Mouse (Mus musculus) spleen, embryonic (tissue): Measurements from ENCODE around the gene Rnf183.
"Not testable (repeated sequence)": the region's sequence is repeated elsewhere in the genome, so short reads cannot be mapped to it uniquely, and the experiment has no call there.

ENCODE experiments used
- CTCF ChIA-PET: fragments of 350-600 bp; sonication (Branson Sonifier 250); formaldehyde crosslinking; loops from one replicate; lab custom pipeline; 2022; lab: Charles Lee

Gene Rnf183

DNA sequence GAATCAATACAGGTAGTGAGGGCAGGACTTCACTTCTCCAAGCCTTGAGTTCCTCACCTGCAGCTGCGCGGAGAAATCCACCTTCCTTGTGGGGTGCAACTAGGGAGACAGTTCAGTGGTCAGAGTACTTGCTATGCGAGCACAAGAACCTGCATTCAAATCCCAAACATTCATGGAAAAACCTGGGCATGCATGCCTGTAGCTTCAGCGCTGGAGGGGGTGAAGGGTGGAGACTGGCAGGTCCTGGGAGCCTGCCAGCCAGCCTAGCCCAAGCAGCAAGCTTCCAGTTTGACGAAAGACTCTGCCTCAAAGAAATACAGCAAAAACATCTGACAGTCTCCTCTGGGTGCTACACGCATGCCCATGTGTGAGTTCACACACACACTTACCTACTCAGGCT is at the start of gene Rnf183:
Gene Rnf183, minus strand, starts transcription at position 172 of the 400 bp plus-strand sequence.
- CTCF ChIA-PET: no interaction called here

DNA sequence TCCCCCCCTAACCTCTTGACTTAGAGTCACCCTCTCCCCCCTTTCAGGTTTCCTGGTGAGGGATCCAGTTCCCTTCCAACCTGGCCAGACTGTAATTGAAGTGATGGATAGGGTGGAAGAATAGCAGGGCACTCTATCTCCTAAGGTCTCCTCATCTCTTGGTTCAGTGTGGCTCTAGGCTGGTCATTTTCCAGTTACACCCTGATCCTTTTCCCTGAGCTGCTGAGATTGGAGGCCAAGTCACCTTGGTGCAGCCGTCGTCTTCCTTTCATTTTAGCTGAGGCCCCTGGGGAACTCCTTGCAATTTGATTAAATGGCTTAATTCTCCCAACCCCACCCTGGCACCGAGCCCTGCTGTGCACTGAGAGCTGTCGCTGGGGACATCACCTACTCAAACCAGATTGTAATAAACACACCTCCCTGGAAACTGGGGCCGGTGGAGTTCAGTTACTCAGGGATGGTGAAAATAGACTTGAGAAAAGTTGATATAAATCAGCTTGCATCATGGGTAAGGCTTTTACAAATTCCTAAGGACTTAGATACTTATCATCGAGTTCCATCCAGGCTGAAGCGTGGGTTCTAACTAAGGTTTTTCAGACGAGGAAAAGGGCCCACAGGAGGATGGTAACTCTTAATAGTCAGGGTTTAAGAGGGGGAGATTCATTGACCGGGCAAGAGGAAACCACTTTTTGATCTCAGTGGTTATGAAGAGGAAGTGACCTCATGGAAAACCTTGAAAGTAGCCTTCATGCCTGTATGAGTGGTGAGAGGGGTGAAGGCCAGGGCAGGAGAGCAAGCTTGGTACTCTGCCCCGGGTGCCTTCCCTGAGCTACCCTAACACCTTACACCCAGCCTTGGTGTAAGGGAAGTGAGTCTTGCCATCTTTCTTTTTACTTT is 45.9 kb upstream of the Rnf183 start:
- CTCF ChIA-PET: no interaction called here

DNA sequence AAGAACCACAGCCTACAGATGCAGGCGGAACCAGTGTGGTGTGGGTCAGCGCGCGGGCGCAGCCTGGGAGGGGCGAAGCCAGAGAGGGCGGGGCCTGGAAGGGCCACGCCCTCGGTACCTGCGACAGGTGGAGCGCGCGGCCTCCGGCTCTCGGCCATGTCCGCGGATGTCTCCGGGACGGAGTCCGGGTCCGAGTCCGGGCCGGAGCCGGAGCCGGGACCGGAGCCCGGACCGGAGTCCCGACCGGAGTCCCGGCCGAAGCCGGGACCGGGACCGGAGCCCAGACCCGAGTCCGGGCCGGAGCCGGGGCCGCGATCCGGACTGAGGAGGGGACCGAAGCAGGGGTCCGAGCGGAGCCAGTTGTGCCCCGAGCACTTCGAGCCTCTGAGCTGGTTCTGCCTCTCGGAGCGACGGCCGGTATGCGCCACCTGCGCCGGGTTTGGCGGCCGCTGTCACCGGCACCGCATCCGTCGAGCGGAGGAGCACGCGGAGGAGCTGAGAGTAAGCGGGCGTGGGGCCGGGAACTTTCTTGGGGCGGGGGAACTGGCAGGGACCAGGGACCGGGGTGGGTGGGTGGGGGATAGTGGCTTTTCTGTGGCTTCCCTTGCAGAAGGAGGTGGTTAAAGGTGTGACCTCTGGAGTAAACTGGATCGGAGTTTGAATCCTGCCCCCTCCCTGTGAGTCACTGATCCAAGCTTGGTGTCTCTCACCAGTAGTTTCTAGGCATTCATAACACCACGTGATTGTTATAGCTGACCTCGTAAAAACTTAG is 45.1 kb upstream of the Rnf183 start, which contains the start of gene Bspry:
Gene Bspry, plus strand, starts transcription at position 117 of the 772 bp plus-strand sequence.
- CTCF ChIA-PET: no interaction called here

DNA sequence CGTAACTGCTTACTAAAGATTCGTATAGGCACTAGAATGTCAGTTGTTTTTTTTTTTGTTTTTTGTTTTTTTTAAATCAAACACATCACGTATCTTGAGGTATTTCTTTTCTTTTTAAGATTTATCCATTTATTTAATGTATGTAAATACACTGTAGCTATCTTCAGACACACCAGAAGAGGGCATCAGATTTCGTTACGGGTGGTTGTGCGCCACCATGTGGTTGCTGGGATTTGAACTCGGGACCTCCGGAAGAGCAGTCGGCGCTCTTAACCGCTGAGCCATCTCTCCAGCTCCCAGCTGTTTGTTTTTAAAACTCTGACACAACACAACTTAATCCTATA is 44.5 kb upstream of the Rnf183 start:
- CTCF ChIA-PET: not testable (repeated sequence)

DNA sequence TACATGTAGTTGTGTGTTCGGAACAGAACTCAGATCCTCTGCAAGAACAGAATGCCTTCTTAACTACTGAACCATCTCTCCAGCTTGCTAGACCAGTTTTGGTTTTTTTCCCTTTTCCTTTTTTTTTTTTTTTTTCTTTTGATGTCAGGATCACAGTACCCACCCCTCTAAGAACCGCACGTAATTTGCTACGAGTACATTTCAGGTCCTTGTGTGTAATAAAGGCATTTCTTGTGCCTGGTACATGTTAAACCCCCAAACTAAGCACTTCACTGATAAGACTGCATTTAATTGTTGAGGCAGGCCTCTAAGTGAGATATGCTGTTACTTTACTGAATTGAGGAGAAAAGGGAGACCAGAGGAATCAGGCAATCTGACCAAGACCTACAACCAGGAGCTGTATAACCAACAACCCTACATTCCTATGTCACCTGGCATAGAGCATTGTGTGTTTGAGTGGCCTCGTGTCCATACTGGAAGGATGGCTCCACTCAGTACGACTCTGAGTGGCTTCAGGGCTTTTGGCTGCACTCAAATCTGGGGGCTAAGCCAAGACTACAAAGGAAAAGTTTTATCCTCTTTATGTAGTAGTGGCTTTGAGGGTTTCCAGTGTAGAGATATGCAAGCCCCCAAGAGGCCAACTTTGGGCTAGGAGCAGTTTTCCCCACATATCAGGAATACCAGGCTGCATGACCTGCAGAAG is 42.6 kb upstream of the Rnf183 start:
- CTCF ChIA-PET: interaction anchor here (0.7 kb wide), 1 partner anchor 261 kb away, joined by 6 read pairs; no protein-coding TSS in a partner anchor

DNA sequence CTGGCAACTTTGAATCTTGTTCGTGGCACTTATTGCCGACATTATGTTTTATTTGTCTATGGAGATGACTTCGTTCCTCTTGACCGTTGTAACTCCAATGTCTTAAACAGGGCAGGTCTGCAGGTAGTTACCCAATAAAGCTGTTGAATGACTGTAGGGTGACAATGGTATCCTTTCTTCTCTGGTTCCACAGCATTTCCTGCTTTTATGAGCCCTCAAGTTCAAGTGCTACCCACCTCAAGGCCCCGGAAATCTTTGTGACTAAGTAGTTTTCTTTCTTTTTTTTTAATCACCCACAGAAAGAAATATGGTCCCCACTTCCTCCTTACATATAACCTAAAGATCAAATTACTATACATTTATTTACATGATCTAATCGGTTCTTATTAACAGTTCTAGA is 40.7 kb upstream of the Rnf183 start:
- CTCF ChIA-PET: interaction anchor here (0.6 kb wide), 1 partner anchor 11 kb away, joined by 5 read pairs; no protein-coding TSS in a partner anchor

DNA sequence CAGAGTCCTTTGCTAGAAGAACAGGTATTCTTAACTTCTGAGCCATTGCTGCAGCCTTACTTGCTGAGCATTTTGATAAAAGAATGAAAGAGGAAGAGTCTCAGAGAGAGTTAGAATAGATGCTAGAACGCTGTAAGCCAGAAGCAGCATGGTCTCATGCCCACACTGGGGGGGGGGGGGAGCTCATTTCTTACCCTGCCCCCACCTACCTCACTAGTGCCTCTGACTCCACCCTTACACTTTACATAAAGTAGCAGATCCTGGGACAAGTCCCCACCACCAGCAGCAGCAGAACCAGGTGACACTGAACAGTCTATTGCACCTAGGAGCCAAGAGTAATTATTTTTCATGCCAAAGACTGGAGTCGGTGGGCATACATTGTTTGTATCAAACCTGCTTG is 40.1 kb upstream of the Rnf183 start:
- CTCF ChIA-PET: interaction anchor here (0.6 kb wide), 1 partner anchor 11 kb away, joined by 5 read pairs; no protein-coding TSS in a partner anchor

DNA sequence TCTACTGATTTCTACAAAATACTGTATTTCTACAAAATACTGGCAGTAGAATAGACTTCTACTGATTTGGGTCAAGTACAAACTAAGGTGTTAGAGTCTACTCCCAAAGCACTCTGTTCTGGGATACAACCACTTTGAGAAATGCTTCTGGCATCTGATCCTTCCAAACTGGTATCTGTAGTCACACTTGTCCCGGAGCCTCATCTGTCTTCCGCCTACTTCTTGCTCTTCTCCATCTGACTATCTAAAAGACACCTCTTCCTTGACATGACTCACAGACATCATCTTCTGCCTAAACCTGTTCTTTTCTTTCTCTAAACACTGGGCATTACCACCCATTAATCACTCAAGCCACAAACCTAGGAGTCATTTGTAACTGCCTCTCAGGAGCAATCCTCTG is 37.0 kb upstream of the Rnf183 start:
- CTCF ChIA-PET: interaction anchor here (1.5 kb wide), 1 partner anchor 9 kb away, joined by 3 read pairs; no protein-coding TSS in a partner anchor

DNA sequence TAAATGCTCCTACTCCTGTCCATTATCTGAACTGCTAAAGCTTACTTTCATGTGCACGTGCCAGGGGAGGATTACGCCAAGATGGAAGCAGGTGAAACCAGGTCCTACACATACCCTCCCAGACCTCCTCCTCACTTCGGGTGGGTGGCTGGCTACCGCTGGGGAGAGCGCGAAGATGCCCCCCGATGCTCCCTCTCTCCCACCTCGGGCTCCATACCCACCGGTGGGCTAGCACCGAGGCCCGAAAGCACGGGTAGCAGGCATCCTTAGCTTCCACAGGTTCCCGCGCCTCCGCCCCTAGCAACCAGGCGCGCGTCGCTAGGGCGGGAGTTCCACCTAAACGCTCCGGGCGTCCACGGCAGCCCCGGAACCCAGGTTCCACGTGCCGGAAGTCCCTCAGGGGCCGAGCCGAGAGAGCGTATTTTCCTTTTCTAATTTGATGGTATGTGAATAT is 35.6 kb upstream of the Rnf183 start, which contains the start of gene Wdr31:
Gene Wdr31, minus strand, starts transcription at position 299 of the 454 bp plus-strand sequence.
- CTCF ChIA-PET: no interaction called here

DNA sequence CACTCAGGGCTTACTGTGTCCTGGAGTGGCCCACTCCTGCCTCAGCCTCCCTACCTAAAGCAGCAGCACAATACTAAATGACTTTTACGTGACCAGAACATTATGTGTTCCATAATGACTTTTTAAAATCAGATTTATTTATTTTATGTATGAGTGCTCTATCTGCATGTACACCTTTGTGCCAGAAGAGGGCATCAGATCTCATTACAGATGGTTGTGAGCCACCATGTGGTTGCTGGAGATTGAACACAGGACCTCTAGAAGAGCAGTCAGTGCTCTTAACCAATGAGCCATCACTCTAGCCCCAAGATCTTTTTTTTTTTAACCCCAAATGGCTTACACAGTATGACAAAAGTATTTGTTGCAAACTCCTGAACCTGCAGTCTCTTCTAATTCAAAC is 33.1 kb upstream of the Rnf183 start:
- CTCF ChIA-PET: no interaction called here

DNA sequence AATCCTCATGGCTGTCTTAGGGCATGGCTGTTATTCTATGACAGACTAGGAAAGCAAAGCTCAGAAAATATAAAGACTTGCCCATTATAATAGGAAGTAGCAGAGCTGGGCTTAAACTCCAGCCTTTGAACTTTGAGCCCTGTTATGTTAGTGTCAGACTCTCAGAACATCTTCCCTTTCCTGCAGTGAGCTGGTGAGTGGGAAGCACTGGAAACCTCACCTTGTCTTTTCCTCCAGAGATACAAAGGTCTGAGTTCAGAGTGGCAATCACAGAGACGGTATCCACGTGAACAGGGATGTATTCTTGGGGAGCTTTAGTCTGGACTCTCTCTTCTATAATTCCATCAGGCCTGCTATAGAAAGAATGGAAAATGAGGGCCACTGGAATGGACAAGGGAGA is 28.1 kb upstream of the Rnf183 start:
- CTCF ChIA-PET: interaction anchor here (1.3 kb wide), 1 partner anchor 9 kb away, joined by 3 read pairs; no protein-coding TSS in a partner anchor

DNA sequence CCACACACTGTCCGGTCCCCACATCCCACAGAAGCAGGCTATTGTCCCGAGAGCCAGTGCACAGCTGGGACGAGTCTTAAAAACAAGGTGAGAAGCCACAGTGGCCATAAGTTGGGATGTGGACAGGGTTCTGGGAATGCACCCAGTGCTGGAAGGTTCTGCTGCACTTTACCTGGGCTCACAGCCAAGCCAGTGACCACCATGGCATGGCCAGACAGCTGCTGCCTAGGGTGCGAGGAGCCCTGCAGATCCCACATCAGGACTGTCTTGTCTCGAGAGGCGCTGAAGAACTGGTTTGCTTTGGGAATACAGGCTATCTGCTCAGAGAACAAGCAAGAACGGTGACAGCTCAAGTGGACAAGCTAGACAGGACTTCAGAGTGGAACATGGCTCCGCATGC is 25.3 kb upstream of the Rnf183 start:
- CTCF ChIA-PET: no interaction called here

DNA sequence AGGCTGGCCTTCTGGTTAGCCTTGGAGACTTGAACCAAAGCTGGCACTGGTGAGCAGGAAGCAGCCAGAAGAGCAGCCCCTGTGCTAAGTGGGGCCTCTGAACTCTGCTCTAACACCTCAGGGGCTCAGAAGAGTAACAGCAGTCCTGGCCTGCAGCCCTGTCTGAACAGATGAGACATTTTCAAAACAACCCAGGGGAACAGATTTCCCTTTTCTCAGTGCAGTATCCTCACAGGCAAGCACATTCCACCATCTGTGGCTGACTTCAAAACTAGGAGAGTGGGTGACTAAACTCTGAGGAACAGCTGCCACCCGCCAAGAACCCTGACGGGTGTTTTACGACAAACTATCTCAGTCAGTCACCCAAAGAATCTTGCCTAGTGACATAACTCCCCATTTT is 24.0 kb upstream of the Rnf183 start:
- CTCF ChIA-PET: no interaction called here

DNA sequence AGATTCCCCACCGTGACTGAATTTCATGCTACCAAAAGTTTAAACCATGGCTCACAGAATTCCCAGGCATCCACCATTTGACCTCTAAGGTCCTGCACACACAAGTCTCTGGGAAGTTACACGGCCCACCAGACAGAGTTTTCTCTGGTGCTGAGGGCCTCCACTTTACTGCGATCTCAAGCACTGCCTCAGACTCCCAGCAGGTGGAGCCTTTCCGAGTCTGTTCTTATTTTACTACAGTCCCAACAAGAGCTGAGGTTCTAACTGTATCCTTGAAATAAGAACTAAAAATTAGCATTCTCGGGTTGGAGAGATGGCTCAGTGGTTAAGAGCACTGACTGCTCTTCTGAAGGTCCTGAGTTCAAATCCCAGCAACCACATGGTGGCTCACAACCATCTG is 19.9 kb upstream of the Rnf183 start:
- CTCF ChIA-PET: no interaction called here

DNA sequence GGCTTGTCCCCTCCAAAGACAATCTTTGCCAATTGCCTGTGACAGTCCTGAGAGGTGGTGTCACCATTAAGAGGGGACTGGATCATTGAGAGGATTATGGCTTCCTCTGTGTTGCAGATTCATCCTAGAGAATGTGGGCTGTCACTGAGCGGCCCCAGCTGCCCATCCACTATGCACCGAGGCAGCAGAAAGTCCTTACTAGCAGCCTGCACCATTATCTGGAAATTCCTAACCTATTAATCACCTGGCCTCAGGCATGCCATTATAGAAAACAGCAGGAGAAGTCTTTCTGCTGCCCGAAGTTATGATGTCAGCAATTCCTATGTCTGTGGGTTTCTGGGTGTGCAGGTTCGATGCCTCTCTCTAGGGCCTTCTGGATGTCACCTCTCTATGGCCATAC is 5.9 kb upstream of the Rnf183 start:
- CTCF ChIA-PET: no interaction called here

DNA sequence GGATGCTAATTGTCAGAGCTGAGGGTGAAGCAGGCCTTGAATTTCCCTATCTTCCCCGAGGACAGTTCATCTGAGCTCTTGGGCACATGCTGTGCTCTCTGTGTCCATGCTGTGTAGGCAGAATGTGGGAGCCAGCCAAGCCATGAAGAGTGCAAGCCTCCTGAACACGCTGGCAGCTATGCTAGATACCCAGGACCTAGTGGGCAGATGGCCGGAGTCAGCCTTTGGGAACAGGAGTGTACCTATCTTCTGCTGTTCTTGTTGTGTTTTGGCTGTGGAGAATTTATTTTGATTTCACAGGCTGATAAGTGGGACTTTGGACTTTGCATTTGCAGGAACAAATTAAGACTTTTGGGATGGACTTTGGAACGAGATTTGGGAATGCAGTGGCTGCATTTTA is 5.5 kb upstream of the Rnf183 start:
- CTCF ChIA-PET: no interaction called here

DNA sequence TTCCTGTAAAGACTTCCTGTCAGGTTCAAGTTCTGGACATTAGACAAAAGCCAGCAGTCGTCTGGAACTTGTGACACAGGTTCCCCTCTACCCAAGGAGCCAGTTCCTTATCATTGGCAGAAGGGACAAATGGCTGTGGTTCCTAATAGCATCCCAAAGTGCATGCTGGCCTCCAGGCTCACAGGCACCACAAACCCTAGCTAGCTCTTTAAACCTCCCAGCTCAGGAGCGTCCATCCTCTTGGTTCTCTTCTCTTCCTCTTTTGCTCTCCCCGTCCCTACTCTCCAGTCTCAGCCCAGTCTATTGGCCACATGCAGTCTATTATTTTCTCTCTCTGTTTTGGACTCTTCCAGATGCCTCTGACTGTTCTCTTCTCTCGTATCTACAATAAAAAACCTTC is 4.7 kb upstream of the Rnf183 start:
- CTCF ChIA-PET: no interaction called here

DNA sequence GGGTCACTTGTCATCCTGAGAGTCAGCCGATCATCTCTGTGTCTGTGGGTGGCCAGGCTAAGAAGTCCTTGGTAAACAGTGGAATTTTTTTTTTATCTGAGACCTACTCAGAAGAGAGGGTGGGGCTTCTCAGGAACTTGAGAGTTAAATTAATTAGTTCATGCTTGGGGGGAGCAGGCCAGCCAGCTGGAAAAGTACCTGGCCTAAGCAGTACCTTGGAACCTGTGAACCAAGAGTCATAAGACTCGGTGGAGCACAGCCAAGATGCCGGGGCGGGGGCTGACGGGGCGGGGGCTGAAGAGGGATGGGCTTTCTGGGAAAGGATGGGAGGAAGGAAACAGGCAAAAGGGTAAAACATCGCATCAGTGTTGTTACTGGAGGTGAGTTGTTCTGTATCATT is 2.8 kb upstream of the Rnf183 start:
- CTCF ChIA-PET: no interaction called here

DNA sequence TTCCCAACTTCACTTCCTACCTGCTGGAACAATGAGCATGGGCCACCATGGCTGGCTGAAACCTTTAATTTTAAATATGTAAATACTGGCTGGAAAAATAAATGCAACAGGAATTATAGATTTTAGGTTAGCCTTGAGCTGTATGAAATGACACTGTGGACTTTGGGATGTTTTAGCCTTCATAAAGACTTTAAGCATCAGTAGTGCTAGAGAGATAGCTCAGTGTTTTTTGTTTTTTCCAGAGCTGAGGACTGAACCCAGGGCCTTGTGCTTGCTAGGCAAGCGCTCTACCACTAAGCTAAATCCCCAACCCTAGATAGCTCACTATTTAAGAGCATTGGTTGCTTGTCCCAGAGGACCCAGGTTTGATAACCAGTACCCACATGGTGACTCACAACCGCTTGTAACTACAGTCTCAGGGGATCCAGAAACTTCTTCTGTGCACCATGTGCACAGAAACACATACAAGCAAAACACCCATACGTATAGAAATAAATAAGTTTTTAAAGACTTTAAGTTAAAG is 2.3 kb upstream of the Rnf183 start:
- CTCF ChIA-PET: no interaction called here

DNA sequence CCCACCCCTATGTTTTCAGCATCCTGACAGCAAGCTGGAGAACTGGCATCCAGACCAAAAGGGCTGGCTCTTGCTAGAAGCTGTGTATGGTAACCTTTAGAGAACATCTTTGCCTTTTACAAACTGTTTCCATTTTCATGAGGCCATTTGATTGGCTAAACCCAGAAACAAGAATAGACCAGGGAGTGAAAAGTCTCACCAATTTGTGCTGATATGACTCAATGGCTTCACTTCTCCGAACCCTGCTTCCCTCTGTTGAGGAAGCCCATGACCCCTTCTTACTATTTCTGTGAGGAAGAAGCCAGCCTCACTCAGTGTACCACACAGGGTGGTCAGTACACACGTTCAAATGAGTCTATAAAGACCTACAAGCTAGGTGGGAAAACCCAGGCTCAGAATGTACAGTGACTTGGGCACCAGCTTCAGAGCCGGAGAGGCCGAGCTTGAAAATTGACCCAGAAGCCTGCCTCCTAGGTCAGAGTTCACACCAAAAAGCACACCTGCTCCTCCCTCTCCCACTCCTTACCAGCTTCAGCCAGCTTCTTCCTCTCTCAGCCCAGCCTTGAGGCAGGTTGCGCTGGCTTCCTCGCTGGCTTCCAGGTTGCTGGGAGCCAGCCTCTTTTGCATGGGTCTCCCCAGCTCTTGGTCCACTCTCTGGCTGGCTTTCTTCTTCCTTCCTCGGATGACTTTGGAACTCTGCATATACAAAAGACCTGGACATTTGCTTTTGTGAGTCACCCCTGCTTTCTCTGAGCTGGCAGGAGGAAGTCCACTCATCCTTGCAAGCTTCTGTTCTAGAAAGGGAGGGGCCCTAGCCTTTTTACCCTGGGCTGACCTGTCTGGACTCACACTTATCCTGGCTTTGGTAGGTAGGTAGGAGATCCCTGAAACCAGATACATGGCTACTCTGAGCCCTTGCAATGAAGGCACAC is 847 bp downstream of the Rnf183 start:
- CTCF ChIA-PET: no interaction called here
